Mouse (Mus musculus) Muller cell, postnatal 12 days (primary cell): ENCODE measurements around the gene Mcat.
A peak's percentile ranks its signal among the peaks of the same experiment; 100 is the strongest.

Source experiments
- DNase-seq: peaks from one replicate; pipeline ENCODE4 v3.0.0-alpha.2; 2015; ENCODE audit errors: inconsistent ontology term

Mcat gene

GRCm38 (mm10) chr15:83539905-83540304 is 23.7 kb downstream of the Mcat start:
- no peak for DNase-seq

- DNase-seq: no peak
These were observed 24.7 kb downstream of the Mcat start for GRCm38 (mm10) chr15:83538855-83539254.

DNA sequence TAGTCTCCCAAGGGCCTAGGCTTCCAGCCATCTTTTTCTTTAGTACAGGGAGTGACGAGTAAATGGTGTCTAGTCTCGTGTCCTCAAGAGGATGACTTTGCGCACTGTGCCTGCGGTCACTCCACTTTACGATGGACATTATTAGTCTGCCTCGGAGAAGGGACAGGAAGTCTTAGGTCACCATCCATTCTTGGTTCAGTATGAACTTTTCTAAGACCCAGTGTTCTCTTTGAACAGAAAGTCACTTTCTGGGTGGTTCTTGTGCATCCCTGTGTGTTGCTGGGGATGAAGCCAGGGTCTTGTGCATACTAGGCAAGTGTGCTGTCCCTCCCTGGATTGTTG is 27.7 kb downstream of the Mcat start:
- no peak for DNase-seq

- no peak for DNase-seq
These were observed 28.4 kb downstream of the Mcat start for GRCm38 (mm10) chr15:83534960-83535889.

DNA sequence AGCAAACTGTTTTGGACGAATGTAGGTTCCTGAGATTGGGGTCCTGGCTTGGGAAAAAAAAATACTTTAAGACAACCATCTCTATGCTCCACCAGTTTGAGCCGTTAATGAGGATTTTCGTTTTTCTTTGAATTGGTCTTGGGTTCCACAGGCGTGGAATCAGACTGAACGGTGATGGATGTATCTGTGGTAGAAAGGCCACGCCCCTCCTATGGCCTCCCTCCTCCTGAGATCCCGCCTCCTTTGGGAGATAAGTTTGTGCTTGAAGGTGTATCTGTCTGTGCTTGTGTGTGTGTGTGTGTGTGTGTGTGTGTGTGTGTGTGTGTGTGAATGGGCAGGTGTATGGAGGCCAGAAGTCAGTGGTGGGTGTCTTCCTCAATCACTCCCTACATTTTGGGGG is 31.0 kb downstream of the Mcat start:
- DNase-seq: no peak

DNA sequence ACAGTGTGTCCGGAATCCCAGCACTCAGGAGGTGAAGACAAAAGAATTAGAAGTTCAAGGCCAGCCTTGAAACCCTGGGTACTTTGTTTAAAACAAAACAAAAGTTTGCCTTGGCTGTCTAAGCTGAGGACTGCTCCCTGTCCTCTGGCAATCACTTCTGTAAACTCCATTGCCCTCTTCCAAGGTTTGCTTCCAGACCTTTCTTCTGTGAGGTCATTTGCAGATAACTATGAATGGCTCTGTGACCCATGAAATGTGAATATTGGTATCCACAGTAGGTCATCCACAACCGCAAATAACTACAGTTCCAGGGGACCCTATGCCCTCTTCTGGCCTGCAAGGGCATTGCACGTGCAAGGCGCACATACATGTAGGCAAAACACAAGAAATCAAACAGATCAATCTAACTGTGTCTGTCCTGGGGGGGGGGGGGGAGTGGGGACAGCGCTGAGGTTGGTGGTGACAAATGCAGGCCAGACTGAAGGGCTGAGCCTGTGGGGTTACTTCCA is 31.6 kb downstream of the Mcat start:
- DNase-seq: no peak

DNA sequence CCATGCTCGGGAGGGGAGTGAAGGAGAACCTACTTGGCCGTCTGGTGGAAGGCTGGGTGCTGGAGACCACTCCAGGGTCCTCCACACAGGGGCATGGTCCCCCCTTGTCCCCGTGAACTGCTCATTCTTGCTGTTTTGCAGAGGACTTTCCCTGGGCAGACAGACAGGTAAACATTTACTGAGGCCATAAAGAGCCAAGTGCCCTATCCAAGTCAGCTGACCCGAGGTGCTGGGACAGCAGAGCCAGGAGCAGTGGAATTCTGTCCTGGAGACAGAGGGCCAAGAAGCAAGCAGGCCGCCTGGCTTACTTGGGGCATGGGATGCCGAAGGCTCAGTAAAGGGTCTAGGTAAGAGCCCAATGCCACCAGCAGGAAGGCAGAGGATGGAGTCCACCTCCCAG is 32.9 kb downstream of the Mcat start:
- no peak for DNase-seq

GRCm38 (mm10) chr15:83530233-83530632 is 33.4 kb downstream of the Mcat start:
- no peak for DNase-seq

GRCm38 (mm10) chr15:83529765-83530164 is 33.8 kb downstream of the Mcat start:
- no peak for DNase-seq

GRCm38 (mm10) chr15:83528892-83529291 is 34.7 kb downstream of the Mcat start:
- DNase-seq: no peak

GRCm38 (mm10) chr15:83527747-83528146 is 35.8 kb downstream of the Mcat start:
- no peak for DNase-seq

GRCm38 (mm10) chr15:83527092-83527437 is 36.5 kb downstream of the Mcat start:
- DNase-seq: no peak

DNA sequence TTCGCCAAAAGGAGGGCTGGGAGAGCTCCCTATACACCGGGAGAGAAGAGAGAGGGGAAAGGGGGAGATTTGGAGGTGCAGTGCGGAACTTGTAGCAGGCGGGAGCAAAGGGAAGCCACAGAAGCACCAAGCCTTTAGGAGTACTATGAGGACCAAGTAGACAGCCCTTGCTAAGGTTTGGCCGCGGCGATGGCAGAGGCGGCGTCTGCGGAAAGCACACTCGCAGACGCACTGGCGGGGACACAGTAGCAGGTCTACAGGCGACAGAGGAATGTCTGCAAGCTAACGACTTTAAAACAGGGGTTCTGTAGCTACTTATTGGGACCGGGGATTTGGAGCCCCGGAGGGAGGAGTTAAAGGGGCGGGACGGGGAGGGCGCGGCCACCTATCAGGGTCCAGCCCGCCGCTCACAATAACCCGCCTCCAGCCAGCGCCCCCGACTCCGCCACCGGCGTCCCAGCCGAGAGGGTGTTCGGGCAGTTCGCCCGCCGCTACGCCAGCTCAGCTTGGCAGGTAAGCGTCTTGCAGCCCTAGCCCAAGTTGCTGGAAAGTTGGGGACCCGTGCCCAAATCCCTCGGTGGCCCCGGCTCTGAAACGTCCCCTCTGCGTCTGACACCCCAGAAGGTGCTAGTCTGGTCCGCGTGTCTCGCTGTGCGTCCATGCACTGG is 37.0 kb downstream of the Mcat start, which contains the start of gene Bik:
Gene Bik (plus strand): TSS at position 439 of the 668 bp plus-strand sequence.
- DNase-seq: peak; percentile 77

GRCm38 (mm10) chr15:83524333-83524729 is 39.3 kb downstream of the Mcat start:
- no peak for DNase-seq

GRCm38 (mm10) chr15:83523638-83524332 is 39.8 kb downstream of the Mcat start:
- DNase-seq: no peak

DNA sequence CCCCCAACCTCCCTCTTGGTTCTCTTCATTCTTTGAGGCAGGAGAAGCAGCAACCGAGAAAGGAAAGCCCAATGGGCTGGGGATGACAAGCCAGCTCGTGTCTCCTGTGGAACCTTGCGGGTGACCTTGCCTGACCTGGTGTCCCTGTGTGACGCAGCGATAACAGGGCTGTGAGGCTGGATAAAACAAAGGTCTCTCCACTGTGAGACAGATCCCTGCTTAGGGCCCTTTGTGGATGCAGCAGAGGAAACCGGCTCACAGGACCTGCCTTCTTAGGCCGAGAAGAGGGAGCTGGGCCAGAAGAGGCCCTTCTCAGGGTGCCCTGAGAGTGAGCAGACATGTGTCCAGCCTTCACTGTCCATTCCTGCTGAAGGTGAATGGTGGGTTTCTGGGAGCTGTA is 40.4 kb downstream of the Mcat start:
- no peak for DNase-seq

GRCm38 (mm10) chr15:83520861-83521382 is 42.7 kb downstream of the Mcat start:
- DNase-seq: no peak

GRCm38 (mm10) chr15:83518215-83519048 is 45.2 kb downstream of the Mcat start:
- peak; percentile 65 for DNase-seq

DNA sequence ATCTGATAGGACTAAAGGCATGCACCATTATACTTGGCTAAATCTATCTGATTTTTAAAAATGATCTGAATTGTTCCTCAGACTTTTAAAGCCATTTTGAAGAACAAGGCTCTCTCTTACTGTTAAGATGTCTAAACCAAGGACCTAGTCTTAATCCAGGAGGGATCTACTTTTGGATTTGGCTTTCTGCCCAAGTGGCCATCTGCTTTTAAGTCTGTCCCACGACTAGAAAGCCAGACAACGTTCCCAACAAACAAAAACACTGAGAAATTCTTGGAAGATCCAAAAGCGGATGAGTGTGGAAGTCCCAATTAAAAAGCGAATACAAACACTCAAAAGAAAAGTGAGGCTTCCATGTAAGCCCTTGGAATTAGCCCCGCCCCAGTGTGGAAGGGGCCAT is 48.6 kb downstream of the Mcat start:
- no peak for DNase-seq

- DNase-seq: no peak
These were observed 50.9 kb downstream of the Mcat start for GRCm38 (mm10) chr15:83512489-83513281.
